Mouse (Mus musculus): ENCODE results near the gene Usp5.

The Usp5 gene

DNA sequence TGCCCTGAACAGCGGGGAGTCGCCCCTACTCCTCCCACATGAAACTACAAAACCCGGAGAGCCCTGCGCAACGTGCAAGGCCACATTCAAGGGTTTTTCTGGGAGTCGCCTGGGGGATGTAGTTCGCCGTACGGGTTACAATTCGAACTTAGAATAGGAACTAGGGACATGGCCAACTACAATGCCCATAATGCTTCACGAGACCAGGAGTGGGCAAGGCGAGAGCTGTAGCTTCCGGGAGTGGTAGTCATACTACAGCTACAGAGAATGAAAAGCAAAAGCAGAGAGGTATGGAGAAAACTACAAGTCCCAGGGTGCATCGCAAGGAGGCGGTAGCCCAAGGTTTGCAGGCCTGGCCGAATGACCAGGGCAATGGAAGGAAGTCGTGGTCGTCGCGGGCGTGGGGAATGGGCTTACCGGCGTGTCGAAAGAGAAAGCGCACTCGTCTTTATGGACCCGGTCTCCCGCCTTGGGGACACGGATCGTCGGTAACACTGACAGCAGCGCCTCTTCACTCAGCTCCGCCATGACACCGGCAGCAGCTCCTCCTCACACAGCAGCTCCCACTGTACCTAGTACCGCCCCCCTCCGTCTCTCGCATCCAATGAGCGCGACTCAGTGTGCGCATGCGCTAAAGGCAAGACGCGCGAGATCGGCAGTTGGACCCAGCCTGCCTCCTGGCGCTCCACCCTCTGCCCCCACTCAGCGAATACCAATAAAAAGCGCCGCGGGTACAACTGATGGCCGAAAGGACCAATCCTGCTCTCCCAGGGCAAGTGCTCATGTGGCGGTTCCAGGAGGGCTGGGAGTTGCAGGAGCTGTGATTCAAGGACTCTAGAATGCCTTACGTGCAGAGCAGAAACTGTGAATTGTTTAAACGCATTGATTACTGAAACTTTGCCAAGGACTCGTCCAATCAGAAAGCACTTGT lies at the start of gene Usp5, which contains the start of gene Cdca3:
TSS of gene Usp5 (minus strand) at position 617 of the 931 bp plus-strand sequence.
TSS of gene Cdca3 (plus strand) at position 680 of the 931 bp plus-strand sequence.
- peak; percentile 100 for DNase-seq (ENCODE audit: low read depth, low spot score)

DNA sequence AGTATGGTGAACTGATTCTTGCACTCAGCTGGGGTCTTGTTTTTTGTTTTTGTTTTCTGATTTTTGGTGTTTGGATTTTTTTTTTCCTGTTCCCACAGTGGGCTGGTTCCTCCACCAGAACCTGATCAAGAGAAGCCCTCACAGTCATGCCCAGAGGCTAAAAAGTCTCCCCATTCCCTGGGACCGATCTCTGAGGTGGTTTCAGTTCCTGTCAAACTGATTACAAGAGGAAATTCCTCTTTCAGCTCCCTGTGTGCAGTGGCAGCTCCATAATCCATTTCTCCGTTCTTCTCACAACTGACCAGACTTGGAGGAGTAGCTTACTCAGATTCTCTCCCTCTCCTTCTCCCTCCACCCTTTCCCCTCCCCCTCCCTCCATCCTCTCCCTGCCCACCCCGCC lies 45.1 kb upstream of the Usp5 start:
- no peak for DNase-seq (ENCODE audit: low read depth, low spot score)

DNA sequence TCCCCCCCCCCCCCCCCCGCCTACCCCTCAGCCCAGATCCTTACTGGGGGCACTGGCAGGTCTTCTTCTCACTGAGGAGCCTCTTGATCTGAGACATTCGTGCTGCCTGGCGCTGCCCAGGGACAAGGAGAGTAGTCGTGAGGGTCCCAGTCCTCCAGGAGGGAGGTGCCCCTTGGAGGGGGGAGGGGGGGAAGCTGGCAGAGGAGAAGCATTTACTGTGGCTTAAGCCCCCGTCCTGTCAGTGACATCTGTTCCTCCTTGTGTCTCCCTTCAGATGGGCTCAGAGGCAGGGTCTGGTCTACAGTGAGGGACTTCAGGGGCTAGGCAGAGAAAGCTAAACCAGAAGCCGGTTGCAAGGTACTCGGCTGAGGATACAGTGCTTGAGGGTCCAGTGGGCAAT lies 37.3 kb upstream of the Usp5 start:
- no peak for DNase-seq (ENCODE audit: low read depth, low spot score)

DNA sequence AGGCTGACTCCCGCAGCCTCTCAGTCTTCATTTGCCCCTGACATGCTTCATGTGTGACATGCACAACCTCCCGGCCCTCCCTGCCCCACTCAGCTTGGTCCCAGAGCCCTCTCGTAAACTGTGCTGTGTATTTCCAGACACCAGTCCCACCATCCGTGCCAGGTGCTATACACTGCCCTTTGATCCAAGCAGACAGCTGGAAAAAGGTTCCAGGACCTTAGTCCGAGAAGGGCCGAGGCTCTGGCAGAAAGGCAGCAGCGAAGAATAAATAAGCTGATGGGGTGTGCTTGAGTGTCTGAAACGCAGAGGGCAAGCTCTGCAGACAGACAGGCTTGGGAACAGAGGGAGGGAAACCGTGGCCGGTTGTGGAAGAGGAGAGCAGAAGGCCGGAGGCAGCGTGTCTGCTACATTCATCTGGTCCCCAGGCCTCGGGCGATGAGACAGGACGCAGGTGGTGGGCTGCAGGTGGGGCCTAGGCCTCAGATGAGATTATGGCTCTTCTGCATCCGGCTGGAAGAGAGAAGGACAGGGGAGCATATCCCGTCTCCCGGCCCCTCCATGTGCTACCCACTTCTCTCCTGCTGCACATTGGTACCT lies 36.6 kb upstream of the Usp5 start:
- DNase-seq (ENCODE audit: low read depth, low spot score): no peak

DNA sequence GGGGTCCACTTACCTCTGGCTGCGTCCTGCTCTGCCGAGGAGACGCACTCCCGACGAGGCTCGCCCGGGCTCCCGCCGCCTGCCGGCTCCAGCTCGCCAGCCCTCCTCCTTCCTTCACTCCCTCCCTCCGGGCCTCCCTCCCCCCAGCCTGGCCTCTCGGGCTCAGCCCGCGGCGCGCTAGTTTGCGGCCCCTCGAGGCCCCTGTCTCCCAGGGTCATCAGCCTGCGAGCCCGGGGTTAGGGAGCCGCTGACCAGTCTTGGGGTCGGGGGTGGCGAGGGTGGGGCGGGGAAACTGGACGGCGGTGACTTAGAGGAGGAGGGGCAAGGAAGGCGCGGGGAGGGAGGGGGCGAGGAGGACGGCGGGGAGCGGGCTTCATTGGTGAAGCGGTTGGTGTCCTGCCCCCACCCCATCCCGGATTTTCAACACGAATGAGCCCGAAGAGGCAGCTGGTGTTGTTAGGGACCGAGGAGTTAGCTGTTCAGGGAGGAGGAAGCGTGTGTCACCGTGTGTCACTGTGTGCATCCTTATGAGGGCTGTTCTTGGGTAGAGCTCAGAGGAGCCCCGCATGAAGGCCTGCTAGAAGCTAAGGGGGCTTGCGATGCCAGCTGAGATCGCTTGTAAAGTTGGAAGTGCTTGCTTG lies 34.5 kb upstream of the Usp5 start, which contains the start of gene Gpr162:
TSS of gene Gpr162 (minus strand) at position 326 of the 641 bp plus-strand sequence.
- DNase-seq (ENCODE audit: low read depth, low spot score): peak; percentile 66

DNA sequence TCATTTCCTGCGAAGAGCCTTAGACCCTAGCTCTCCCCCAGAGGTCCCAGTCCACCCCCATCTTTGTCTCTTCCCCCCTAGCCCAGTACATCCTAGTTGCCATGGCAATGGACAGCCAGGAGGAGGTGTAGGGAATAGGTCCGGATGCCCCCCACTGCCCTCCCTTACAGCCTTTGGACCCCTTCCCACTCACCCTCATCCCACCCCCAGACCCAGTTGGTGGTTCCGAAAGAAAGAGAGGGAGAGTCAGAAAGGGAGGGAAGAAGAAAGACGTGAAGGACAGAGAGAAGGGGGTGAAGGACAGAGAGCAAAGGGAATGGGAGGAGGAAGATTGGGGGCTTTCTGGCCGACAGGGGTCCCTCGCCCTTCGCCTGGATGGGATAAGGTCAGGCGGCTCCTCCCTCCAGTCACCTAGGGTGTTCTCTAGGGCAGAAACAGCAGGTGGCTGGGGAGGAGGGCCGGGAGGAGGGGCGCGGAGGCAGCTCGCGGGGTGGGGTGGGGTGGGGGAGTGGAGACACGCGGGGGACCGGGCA lies 33.9 kb upstream of the Usp5 start:
- DNase-seq (ENCODE audit: low read depth, low spot score): peak; percentile 39

DNA sequence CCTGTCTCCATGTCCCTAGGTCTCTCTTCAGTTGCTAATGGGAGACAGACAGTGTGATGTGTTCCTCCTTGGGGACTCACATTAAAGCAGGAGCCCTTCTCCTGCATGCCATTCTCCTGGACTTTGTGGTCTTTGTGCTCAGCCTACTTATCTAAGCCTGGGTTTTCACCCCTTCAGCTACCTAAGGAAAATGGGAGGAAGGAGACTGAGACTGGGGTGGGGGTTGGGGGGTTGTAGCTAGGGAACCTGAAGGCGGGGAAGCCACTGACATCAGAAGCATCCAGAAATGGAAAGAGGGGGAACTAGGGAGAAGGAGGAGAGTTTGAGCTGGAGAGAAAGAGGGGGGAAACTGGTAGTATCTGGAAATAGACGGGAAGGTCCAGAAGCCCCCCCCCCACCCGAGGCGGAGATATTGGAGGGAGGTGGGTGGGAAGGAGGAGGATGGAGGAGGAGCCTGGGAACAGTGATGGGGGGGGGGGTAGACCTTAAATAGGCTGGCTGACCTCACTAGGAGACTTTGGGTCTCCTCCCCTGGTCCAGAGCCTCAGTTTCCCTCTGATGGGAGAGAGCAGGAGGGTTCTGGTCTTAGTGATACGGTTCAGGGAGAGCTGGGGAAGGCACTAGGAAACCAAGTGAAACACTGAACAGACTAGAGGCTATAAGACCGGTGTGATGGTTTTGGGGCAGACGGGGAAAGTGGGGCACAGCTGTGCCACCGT lies 33.3 kb upstream of the Usp5 start:
- DNase-seq (ENCODE audit: low read depth, low spot score): no peak

DNA sequence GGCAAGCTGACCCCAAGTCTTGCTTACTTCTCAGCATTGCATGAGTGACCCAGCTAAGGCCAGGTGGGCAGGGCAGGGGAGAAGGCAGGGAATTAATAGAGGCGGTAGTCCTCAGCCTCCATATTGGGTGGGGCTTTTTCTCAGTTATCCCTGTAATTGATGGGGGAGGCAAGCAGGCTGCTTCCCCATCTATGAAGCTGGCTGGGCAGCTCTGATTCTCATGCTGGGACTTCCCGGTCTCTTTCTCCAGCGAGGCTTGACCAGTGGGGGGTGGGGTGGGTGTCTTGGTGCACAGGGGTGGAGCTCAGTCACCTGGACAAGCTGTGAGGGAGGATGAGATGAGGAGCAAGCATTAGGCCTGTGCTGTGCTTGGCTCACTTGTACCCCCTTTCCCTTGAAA lies 32.5 kb upstream of the Usp5 start:
- DNase-seq (ENCODE audit: low read depth, low spot score): no peak

DNA sequence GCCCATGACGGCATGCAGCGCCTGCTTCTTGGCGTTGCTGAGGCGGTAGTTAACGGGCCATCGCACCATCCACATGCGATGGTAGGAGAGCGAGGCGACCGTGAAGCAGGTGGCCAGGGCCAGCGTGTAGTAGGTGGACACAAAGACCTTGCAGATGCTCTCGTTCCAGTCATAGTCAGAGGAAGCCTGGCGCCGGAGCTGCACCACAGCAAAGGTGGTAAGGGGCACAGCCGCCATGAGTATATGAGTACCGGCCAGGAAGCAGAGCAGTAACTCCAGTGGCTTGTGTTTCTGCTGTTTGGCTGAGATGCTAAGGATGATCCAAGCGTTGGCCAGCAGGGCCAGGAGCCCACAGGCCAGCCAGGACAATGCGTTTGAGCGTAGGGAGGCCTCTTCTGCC lies 32.0 kb upstream of the Usp5 start:
- DNase-seq (ENCODE audit: low read depth, low spot score): no peak

DNA sequence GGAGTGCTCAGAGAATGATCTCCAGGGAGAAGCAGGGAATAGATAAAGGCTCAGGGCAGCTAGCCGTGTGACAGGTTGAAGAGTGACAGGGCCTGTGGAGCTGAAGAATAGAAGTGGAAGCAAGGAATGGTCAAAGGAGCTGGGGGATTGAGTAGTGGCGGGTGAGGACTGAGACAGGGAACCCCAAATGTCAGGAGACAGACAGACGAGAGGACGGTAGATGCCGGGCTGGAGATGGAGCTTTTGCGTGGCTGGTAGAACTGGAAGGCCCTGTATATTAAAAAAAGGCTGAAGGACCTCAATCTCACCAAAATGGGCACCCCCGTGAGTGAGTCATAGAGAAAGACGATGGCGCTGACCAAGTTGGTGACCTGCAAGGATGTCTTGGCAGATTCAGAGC lies 31.2 kb upstream of the Usp5 start:
- DNase-seq (ENCODE audit: low read depth, low spot score): no peak

DNA sequence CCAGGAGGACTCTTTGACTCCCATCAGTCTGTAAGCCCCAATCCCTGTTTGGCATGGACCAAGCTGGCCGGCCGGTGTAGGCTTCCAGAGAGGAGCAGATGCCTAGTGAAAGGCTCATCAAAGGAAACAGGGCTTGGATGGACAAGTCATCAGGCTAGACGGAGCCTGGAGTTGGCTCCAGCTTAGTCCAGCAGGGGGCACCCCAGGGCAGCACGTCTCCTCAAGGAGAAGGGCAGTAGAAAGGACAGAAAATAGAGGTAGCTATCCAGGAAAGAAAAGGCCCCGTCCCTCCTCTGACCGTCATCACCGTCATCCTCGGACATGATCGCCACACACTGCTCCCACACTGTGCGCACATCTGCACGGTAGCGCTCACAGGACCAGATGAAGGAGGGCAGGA lies 30.4 kb upstream of the Usp5 start:
- DNase-seq (ENCODE audit: low read depth, low spot score): peak; percentile 79

DNA sequence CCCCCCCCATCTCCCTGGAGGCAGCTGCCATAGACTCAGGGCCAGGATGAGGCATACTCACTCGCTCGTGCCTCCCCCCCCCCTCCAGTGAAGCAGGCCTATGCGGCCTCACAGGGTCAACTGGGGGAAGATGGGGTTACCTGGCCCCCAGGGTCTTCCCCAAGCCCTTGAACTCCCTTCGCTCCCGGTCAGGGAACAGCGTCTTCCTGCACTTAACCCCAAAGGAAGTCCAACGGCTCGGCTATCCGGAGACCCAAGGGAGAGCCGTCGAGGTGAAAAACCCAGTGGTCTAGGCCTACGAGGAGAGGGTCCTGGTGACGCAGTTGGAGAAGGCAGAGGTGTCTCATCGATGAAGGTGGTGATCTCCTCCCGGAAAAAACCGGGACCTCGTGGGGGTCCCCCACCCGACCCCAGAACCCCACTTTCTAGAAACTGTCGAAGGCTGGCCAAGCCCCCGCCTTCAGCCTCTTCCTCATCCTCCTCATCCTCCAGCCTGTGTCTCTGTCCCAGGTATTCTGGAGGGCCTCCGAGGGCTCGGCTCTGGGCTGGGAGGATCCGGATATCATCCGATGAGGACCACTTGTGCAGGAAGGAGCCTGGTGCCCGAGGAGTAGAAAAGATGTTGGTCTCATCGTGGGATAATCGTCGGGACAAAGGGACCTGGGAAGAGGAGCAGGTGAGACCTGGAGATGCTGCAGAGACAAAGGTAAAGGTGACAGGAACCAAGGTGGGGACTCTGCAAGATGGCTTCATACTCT lies 29.5 kb upstream of the Usp5 start:
- no peak for DNase-seq (ENCODE audit: low read depth, low spot score)

DNA sequence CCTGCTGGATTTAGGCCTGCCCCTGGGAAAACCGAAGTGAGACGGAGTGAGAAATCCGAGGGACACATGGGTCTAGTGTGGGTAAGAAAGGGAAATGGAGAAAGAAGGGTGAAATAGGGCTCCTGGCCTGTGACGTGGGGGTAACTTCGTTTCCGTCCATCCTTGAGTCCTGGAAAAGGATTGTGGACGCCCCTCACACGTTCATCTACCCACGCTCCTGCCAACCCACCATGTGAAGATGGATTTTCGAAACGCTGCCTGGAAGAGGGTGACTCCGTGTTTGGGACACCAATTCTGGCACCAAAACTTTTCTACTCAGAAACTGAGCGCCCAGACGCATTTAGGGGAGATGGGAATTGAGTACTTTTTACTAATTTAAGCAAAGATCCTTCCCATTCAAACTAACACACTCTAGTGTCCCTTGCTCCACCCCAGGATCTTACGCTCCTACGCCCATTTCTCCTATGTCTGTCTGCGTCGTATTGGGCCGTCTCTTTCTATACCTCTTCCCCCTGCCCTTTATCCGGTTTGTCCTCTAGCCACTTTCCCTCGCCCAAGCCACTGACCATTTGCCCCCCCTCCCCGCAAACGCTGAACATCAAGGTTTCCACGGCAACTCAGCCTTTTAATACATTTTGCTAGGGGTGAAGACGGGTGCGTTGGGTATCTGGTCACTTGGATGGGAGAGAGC lies 28.7 kb upstream of the Usp5 start:
- no peak for DNase-seq (ENCODE audit: low read depth, low spot score)

DNA sequence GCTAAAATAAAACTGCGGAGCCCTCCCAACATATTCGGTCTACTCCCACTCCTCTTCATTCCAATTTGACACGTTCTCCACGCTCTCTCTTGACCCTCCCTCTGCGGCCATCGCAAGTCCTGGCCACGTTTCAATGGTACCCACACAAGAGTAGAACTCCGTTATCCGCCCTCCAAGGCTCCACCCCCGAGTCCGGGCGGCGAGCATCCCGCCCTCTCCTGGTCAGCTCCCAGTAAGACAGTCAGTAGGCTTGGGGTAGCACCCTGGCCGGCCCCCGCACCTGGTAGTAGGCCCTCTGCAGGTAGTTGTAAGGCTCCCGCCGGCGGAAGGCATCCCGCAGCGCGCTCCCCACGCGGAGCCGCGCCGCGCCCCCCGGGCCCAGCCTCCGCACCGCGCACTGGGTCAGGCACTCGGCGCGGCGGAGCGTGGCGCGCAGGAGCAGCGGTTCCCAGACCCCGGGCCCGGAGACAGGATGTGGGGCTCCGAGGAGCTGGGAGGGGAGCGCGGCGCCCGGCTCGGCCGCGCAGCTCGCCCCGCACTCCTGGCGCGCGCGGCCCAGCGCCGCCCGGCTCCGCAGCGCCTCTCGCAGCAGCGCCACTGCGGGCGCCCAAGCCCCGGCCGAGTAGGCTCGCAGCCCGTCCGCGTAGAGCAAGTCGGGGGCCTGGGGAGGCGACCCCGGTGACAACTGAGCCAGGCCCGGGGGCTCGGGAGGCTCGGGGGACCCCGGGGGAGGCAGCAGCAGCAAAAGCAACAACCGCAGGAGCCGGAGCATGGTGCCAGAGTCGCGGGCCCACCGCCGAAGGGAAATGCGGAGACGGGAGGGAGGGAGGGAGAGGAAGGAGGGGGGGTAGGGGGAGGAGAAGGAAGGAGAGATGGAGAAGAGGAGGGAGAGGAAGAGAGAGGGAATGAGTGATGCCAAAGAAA lies 27.9 kb upstream of the Usp5 start, which contains the start of gene P3h3:
TSS of gene P3h3 (minus strand) at position 837 of the 924 bp plus-strand sequence.
- peak; percentile 81 for DNase-seq (ENCODE audit: low read depth, low spot score)

DNA sequence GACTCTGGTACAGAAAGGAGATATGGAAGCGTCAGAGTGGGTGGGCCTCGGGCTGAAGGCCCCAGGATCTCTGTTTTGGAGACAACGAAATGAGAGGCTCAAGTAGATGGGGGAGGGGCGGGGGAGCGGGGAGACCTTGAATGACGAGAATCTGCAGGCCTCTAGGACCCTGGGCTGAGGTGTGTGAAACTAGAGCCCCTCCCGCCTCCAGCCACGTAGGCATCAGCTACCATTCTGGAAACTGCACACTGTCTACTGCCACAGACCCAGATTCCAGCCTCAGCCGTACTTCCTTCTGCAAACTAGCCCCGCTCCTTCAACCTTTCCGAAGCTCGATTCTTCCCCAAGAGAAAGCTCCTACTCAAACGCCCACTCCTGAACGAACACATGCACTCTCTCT lies 27.0 kb upstream of the Usp5 start:
- DNase-seq (ENCODE audit: low read depth, low spot score): no peak

DNA sequence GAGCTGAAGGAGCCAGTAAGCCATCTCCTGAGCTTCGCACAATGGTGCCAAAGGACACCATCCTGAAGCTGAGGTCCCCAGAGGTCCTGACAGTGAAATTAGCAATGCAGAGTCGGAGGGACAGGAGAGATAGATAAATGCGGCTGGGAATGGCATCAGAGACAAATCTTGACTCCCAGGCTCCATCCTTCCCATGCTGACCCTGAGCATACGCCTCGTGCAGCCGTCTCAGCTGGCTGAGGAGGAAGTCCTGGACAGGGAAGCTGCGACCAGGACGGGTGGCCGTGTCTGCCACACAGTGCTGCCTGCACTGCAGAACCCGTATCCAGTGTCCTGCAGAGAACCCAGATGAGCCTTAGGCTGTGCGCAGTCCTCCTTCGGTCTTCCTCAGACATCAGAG lies 25.4 kb upstream of the Usp5 start:
- no peak for DNase-seq (ENCODE audit: low read depth, low spot score)

DNA sequence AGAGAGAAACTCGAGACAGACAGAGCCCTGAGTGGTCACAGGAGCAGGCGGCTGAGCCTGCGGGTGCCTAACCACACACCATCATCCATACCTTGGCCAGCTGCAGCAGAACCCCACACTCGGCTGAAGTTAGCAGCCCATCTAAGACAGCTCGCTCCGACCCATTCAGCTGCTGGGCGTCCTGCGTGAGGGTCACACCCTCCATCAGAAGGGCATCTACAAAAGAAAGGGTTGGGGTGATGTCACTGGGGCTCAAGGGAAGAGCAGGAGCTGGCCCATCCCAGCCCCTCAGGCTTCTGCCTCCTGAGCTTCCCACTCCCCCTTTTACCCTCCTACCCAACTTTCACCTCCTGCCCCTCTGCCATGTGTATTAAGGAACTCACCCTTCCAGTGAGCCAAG lies 21.3 kb upstream of the Usp5 start:
- DNase-seq (ENCODE audit: low read depth, low spot score): no peak

DNA sequence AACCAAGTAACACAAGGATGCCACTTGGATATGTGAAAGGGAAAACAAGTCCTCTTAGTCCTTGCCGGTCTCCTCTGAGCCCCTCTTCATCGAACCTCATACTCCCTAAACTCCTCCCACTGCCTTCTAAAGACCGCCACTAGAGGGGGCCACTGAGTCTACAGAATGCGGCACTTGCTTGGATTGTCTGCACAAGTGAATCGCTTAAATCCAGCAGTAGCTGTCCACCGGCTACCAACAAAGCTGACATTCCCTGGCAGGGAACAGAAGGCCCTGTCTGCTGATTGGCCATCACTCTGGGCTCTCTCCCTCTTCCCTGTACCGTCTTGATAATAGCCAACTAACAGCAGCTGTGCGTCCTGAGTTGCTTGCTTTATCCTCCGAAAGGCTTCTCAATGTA lies 18.0 kb upstream of the Usp5 start:
- DNase-seq (ENCODE audit: low read depth, low spot score): peak; percentile 87

Measured in CD4-positive helper T cell, adult 2 months (primary cell).